Mouse (Mus musculus): ENCODE data around the gene Maml2.

Maml2 gene

DNA sequence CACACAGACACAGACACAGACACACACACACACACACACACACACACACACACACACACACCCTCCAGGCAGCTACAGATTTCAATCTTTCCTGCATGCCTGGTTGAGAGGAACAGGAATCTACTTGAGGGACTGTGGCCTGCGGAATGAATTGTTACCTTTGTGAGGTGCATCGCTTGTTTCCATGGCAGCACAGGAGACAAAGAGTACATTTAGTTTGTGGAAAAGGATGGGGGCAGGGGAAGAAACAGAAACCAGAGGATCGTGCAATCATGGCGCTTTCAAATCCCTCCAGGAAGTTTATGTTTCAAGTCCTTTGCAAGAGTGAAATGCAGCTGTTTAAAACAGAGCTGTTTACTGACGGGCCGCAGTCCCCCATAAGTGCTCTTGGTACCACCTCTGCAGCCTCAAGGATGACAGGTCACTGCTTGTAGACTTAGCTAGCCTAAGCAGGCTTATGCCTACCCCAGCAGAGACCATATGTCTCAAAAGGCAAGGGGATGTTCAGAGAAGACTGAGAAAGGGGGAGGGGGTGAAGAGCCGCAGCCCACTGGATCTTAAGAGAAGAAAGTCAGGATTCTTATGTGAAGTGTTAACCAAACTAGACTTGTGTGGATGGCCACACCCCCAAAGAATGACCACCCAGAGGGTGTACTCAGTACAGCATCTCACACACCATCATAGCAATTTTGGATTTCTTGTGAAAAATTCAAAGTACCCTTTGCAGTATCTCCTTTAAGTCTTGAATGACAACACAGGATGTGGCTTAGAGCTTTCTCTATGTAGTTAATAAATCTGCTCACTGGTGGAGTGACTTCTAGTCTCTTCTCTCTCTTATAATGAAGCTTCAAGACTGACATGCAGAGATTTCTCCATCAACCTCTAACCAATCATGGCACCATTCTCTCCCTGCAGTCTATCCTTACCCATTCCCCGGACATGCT is 315.8 kb downstream of the Maml2 start:
- DNase-seq (ENCODE audit: low spot score) = no peak

DNA sequence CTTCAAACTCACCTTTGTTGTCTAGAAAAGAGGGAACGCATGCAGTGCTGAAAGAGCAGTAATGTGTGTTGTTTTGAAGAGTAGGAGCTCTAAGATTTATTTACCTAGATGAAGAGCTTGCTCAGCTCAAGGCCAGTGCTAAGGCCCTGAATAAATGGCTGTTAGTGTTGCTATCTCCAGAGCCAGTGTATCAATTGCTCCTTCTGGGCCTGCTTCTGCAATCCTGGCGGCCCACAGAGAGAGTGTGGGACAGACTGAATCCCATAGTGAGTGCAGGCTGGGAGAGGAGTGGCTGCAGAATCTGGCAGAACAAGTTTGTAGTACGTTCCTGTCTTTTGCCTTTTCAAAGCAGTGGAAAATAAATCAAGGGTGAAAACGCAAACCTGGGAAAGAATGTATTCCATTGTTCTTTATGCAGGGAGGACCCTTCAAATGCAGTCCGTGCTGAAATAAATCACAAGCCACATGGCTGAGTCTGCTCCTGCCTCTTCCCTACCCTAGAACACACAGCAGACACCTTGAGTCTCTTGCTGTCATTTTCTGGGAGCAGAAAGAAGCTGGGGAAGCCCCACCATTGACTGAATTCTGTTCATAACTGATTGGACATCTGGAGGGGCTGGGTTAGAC is 318.7 kb downstream of the Maml2 start:
- DNase-seq (ENCODE audit: low spot score) = no peak

GRCm38 (mm10) chr9:13620794-13621193 is 323.0 kb downstream of the Maml2 start:
- no peak for DNase-seq (ENCODE audit: low spot score)

DNA sequence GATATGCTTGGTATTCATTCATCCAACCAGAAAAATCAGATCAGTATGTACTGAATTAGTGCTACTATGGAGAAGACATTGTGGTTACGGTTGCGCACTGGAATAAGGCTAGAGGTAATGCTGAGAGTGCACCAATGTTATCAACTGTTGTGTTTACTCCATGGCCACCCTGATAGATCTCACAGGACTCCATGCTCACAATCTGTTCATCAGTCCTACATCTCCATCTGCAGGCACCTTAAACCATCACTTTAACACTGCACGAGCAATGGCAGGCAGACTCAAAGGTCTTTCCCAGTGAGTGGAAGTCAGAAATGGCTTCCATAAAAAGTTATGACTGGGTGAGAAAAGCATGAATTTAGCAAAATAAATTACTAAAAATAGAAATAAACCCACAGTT is 324.2 kb downstream of the Maml2 start:
- no peak for DNase-seq (ENCODE audit: low spot score)

DNA sequence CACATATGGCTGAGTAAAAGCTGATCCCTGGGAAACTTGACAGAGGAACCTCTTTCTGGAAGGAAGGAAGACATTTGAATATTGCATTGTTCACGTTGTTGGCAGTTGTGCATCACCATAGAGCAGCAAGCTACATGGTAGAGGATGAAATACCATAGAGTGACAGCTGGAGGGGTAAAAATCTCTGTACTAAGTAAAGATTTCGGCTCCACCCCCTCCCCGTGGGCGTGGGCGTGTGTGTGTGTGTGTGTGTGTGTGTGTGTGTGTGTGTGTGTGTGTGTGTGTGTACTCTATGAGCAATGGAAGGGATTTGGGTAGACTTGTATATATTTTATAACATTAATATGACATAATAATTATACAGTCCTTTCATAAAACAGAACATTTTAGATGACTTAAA is 324.7 kb downstream of the Maml2 start:
- no peak for DNase-seq (ENCODE audit: low spot score)

DNA sequence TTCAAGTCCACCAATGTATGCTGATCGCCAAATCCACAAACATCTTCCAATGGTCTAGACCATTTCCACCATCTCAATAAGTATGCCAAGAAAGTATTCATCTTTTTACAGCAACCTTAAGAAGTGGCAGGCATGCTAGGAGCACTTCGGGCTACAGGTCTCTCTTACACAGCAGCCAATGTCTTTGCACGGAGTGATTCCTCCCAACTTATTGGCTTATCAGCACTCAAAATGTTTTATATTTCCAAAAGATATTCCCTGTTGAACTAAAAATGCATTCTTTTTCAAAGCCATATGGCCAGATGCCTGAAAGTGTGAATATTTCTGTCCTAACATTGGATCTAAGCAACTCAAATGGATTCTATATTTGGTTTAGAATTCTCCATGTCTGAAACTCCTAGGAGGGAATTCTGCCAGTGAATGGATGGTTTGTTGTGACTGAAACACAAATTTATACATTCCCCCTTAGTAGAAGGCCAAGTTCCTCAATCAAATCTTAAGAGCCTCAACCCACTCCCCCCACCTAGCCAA is 326.2 kb downstream of the Maml2 start:
- no peak for DNase-seq (ENCODE audit: low spot score)

GRCm38 (mm10) chr9:13624780-13625179 is 327.0 kb downstream of the Maml2 start:
- no peak for DNase-seq (ENCODE audit: low spot score)

- DNase-seq (ENCODE audit: low spot score) = no peak
These were observed 327.5 kb downstream of the Maml2 start for GRCm38 (mm10) chr9:13625215-13625614.

DNA sequence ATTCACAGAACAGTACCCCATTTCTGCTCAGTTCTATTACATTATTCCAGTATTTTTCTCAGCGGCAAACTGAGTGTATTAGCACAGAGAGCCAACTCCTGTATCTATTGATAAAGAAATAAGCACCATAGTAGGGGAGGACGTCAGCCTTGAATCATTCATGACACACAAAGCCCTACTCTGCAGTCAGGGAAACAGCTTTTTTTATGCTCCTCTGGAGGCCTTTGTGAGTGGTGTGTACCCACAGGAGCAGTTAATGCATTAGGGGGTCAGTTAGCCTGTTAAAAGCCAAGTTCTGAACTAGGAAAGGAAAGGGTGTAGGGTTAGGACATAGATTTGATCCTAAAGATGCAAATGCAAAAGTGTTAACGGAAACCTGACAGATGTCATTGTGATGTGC is 328.7 kb downstream of the Maml2 start:
- DNase-seq (ENCODE audit: low spot score) = no peak

DNA sequence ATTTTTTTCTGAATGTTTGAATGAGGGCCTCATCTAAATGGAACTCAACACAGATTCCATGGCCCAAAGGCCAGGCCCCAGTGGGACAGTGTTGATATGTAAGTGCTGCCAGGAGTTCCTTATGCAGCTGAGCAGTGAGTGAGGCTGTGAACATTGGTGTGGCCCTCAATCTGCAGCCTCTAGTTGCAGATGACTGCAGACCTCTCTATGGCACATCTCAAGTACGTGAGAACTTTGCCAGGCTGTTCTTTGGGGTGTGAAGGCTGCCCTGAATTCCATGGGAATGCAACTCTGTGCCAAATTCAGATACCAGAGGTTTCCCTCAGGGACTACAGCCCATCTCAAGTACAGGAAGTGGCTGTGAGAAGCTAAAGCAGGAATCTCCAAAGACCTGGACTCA is 335.6 kb downstream of the Maml2 start:
- DNase-seq (ENCODE audit: low spot score) = no peak

DNA sequence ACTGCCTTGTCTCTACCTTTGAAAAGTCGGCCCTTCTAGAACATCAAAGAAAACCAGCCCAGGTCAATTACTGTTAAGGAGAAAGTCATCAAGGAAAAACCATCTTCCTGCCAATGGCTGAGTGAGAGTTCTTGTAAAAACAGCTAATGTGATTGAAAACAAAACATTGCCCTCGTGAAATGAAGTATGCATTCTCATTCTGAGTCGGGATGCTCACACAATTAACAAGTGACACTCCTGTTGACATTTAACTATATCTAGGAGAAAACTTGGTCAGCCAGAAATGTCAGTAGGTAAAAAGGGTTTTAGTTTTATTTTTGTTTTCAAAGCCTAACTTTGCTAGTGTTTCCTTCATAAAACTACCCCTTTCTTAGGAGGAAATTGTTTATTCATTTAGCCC is 341.9 kb downstream of the Maml2 start:
- DNase-seq (ENCODE audit: low spot score) = no peak

DNA sequence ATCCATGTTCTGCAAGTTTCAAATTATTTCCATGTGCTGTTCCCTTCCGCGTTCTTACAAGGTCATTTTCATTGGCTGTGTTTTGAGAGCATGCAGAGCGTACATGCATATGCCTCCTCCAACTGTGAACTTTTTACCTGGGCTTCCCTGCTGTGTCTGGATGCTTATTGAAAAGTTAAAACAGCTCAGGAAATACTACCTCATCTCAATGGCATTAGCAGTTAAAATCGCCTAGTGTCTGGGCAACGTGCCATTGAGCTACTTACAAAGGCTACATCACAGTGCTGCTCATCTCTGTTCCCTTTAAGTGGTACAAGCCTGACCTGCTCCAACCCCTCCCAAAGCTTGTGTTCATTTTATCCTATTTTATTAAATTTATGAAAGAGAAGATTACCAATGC is 347.4 kb downstream of the Maml2 start:
- DNase-seq (ENCODE audit: low spot score) = no peak

DNA sequence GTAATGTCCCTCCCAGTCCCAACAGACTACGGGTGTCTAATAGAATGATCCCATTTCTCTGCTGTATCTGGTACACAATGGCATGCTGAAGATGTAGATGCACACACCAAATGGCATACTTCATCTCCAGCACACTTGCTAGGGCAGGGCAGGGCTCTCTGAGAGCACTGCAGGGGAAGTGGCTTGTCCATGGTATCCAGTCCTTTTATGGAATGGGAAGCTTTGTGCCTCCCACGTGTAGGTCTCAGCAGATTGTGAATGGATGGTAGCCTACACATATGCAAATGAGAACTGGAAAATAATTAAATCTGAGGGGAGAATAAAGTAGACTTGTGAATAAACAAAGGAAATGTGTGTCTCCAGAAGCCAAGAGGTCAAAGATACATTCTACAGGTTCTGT is 353.3 kb downstream of the Maml2 start:
- DNase-seq (ENCODE audit: low spot score) = no peak

- DNase-seq (ENCODE audit: low spot score) = no peak
These were observed 354.1 kb downstream of the Maml2 start for GRCm38 (mm10) chr9:13651828-13652227.

GRCm38 (mm10) chr9:13652389-13652877 is 354.7 kb downstream of the Maml2 start:
- DNase-seq (ENCODE audit: low spot score) = no peak

DNA sequence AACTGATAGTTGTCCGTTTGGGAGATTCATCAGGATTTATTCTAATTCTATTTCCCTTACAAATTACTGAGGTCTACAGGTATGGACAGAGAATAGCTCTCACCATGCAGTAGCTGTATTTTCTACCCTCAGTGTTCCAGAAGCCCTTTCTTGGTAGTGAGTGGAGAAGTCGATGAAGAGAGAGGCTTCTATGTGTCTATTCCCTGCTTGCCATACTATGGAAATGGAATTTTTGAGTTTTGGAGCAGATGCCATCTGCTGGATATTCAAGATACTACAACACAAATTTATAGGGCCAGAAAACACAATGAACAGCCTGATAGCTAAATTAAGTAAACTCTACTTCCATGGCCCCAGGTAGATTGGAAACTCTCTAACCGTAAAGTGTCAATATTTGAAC is 355.2 kb downstream of the Maml2 start:
- DNase-seq (ENCODE audit: low spot score) = no peak

DNA sequence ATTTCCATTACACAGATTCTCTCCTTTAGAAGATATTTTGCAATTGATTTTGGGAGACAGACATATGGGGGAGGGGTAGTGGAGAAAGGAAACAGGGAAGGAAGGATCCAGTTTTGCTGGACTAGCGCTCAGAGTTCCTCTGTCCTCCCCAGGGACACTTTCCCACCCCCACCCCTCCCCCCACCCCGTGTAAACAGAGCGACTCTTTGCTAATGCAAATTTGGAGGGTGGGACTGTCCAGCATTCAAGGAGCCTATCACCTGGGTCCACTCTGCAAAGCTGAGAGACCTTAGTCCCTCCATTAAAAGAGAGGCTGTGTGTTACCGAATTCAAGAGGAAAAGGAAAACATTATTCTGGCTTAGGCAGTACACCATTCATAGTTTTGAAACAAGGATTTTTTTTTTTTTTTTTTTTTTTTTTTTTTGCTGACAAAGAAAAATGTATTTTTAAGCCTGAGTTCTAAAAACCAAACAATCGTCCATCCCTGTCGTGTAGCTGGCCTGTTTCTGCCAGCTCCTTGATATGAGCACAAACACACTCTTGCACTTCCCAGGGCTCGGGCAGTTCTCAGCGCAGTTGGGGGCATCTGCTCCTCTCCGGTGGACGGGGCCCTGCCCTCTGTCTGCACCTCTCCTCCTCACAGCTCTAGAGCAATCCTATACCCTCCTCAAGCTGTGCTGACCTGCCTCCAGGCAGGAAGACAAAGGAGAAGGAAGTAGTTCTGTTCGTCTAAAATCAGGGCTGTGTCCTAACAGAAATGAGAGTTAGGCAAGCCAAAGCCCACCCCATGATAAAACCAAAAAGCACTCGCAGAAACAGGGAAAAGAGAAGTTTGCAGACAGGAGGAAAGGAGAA is 364.2 kb downstream of the Maml2 start:
- no peak for DNase-seq (ENCODE audit: low spot score)

GRCm38 (mm10) chr9:13665487-13665969 is 367.8 kb downstream of the Maml2 start:
- DNase-seq (ENCODE audit: low spot score) = no peak

- DNase-seq (ENCODE audit: low spot score) = no peak
These were observed 370.2 kb downstream of the Maml2 start for GRCm38 (mm10) chr9:13667955-13668354.

DNA sequence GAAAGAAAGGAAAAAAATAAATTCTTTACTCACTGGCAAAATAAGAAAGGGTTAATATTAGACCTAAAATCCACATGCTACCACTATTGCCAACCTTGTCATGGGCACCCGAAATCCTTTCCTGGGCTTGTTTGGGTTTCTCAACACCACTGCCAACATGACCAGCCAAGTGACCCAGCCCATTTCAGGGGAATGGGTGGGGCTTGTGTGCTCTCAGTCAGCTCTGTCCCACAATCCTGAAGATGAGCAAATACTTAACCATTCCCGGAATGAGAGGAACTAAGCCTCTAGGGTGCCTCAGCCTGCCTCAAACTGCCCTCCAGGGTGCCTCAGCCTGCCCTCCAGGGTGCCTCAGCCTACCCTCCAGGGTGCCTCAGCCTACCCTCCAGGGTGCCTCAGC is 371.0 kb downstream of the Maml2 start:
- DNase-seq (ENCODE audit: low spot score) = no peak

- DNase-seq (ENCODE audit: low spot score) = no peak
These were observed 373.5 kb downstream of the Maml2 start for GRCm38 (mm10) chr9:13671125-13671769.
